Mouse (Mus musculus): ENCODE measurements around the gene Capn1.

The Capn1 gene

GRCm38 (mm10) chr19:6037695-6038094, 22.0 kb upstream of the Capn1 start:
- DNase-seq = no peak

GRCm38 (mm10) chr19:6035966-6036585, 20.4 kb upstream of the Capn1 start:
- DNase-seq = no peak

- DNase-seq = no peak
These were observed 15.0 kb upstream of the Capn1 start for GRCm38 (mm10) chr19:6030520-6031280.

- no peak for DNase-seq
These were observed 13.7 kb upstream of the Capn1 start for GRCm38 (mm10) chr19:6029426-6029825.

GRCm38 (mm10) chr19:6028991-6029390, 13.3 kb upstream of the Capn1 start:
- no peak for DNase-seq

- DNase-seq = no peak
These were observed 8.2 kb upstream of the Capn1 start for GRCm38 (mm10) chr19:6023930-6024329.

- DNase-seq = no peak
These were observed 7.4 kb upstream of the Capn1 start for GRCm38 (mm10) chr19:6023059-6023458.

GRCm38 (mm10) chr19:6020276-6020675, 4.6 kb upstream of the Capn1 start:
- no peak for DNase-seq

- peak; percentile 93 for DNase-seq
These were observed 2.7 kb upstream of the Capn1 start for GRCm38 (mm10) chr19:6018142-6019089.

GRCm38 (mm10) chr19:6016532-6016931, 835 bp upstream of the Capn1 start:
- DNase-seq = peak; percentile 21

- peak; percentile 72 for DNase-seq
These were observed 646 bp downstream of the Capn1 start for GRCm38 (mm10) chr19:6014991-6015510.

GRCm38 (mm10) chr19:6013691-6014090, 2.0 kb downstream of the Capn1 start:
- no peak for DNase-seq

- DNase-seq = no peak
These were observed 6.6 kb downstream of the Capn1 start for GRCm38 (mm10) chr19:6009137-6009536.

GRCm38 (mm10) chr19:6007013-6007412, 8.7 kb downstream of the Capn1 start:
- DNase-seq = no peak

GRCm38 (mm10) chr19:6005541-6005940, 10.2 kb downstream of the Capn1 start:
- DNase-seq = no peak

GRCm38 (mm10) chr19:5999969-6000368, 15.7 kb downstream of the Capn1 start:
- no peak for DNase-seq

- DNase-seq = no peak
These were observed 17.5 kb downstream of the Capn1 start for GRCm38 (mm10) chr19:5998180-5998579.

- no peak for DNase-seq
These were observed 21.0 kb downstream of the Capn1 start for GRCm38 (mm10) chr19:5994711-5995110.

GRCm38 (mm10) chr19:5992012-5992411, 23.7 kb downstream of the Capn1 start:
- DNase-seq = no peak

- no peak for DNase-seq
These were observed 24.2 kb downstream of the Capn1 start for GRCm38 (mm10) chr19:5991467-5991866.

GRCm38 (mm10) chr19:5990921-5991320, 24.8 kb downstream of the Capn1 start:
- DNase-seq = no peak

GRCm38 (mm10) chr19:5990033-5990432, 25.7 kb downstream of the Capn1 start:
- no peak for DNase-seq

GRCm38 (mm10) chr19:5989585-5989984, 26.1 kb downstream of the Capn1 start:
- DNase-seq = no peak

Data from thymus, postnatal 4 days (tissue).